Mouse (Mus musculus): ENCODE measurements at regions not wholly inside any gene's neighbourhood (a gene's known extent, or its start where the extent isn't known, plus 50 kb on each side); places are given as distances from the start of the nearest gene placed in this dataset.

DNA sequence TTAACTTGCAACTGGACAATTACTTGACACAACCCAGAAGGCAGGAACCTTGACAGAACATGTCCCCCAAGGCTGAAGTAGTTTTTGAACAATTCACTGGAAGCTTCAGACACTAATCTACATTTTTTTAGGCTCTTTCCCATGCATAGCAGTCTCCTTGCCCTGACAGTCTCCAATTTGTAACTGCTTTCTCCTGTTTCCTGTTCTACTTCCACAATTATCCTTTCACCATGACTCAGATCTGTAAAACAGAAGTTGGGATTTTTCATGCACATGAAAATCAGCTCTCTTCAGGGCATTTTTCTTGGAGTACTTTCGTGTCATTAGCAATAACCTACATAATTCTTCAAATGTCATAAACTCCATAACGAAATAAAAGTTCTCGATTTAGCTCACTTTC is 56.2 kb upstream of the Man1a start:
- no peaks in the 10 kb centered on the region for H3K79me2 ChIP-seq (replicated peaks; ENCODE audit: control insufficient read depth, extremely low read depth, insufficient read depth, poor library complexity, severe bottlenecking)
- H3K4me2 ChIP-seq (ENCODE audit: insufficient read depth, low read depth, poor library complexity, severe bottlenecking), result no peak overlapping the region
- TF ChIP-seq CHD2 (IDR thresholded peaks at IDR 0.05; ENCODE audit: low read length) (no peak), MAZ (IDR thresholded peaks at IDR 0.05; ENCODE audit: low read depth, low read length) (no peak), E2F4 (IDR thresholded peaks at IDR 0.05; ENCODE audit: insufficient replicate concordance, low read depth, low read length) (no peak), TBP (conservative IDR thresholded peaks at IDR 0.05; ENCODE audit: low read depth, low read length) (no peak), NRF1 (IDR thresholded peaks at IDR 0.05; ENCODE audit: low read depth, low read length) (no peak), PAX5 (IDR thresholded peaks at IDR 0.05; ENCODE audit: low read length) (no peak), CTCF (conservative IDR thresholded peaks at IDR 0.05 in 1 of 2, IDR thresholded peaks at IDR 0.05 in 1 of 2; ENCODE audit: low read depth in 2 of 2, low read length in 2 of 2) (no peak), HCFC1 (IDR thresholded peaks at IDR 0.05; ENCODE audit: low read depth, low read length) (no peak), ZMIZ1 (IDR thresholded peaks at IDR 0.05; ENCODE audit: low read depth, low read length) (no peak), BHLHE40 (IDR thresholded peaks at IDR 0.05; ENCODE audit: low read depth, low read length) (no peak), UBTF (IDR thresholded peaks at IDR 0.05; ENCODE audit: low read depth, low read length) (no peak)
- H3K4me3 ChIP-seq (replicated peaks in 1 of 3; ENCODE audit: low read depth in 2 of 3, low read length in 2 of 3, poor library complexity in 1 of 3), result no peak overlapping the region
- DNase-seq (ENCODE audit: extremely low read depth), result no peak
- peaks cover 5 to 14% of the 10 kb centered on the region in 2 experiments for H3K4me1 ChIP-seq (ENCODE audit: control insufficient read depth in 1 of 2, insufficient read depth in 2 of 2)
- no peaks in the 10 kb centered on the region for H3K27me3 ChIP-seq (replicated peaks)
- H3K36me3 ChIP-seq (replicated peaks in 1 of 2; ENCODE audit: control insufficient read depth in 1 of 2, insufficient read depth in 1 of 2, low read length in 1 of 2), result no peaks in the 10 kb centered on the region
- dilution Hi-C loops (cut with MboI; ENCODE audit: extremely low pct_ligation_motif_present, extremely low pct_unique_long_range_greater_than_20kb, low sequenced_read_pairs) (no loop called here), in situ Hi-C loops (cut with MboI; ENCODE audit: low pct_ligation_motif_present, low pct_unique_long_range_greater_than_20kb, low sequenced_read_pairs) (no loop called here)
- H3K27ac ChIP-seq (ENCODE audit: insufficient read depth, low read depth), result no peak overlapping the region
- no peak overlapping the region for H3K9ac ChIP-seq (ENCODE audit: insufficient read depth, low read depth)
- H3K9me3 ChIP-seq (replicated peaks; ENCODE audit: low read length), result no peaks in the 10 kb centered on the region
